Mouse (Mus musculus) left cerebral cortex, adult 2 months (tissue): ENCODE results near the gene Adra2c. TPM values are rescaled to one million over a fixed set of nuclear protein-coding genes. Genes with fewer than 3 reads are reported as not detected.

Source experiments
- DNase-seq, 2 experiments: peaks; one replicate each; pipeline ENCODE4 v3.0.0; 2021 to 2022; ENCODE audit warnings: low spot score in 2 of 2, mixed read lengths in 1 of 2; ENCODE audit errors: extremely low spot score in 1 of 2
- H3K27ac ChIP-seq: fragments of 200-600 bp; 2 replicates; pipeline ENCODE4 v1.8.1; 2022
- H3K4me3 ChIP-seq: fragments of 200-600 bp; 2 replicates; pipeline ENCODE4 v1.8.1; 2022
- CTCF ChIP-seq: fragments of 200-600 bp; IDR thresholded peaks from 2 replicates; pipeline ENCODE4 v1.8.1; 2022; ENCODE audit warnings: antibody characterized with exemption, mild to moderate bottlenecking, moderate library complexity
- intact Hi-C: fragments of 180-260 bp; cut with DNase I; formaldehyde crosslinking; loops from one replicate; pipeline ENCODE4 v1.15.1; 2025
- total RNA-seq, 2 experiments: library from RNA; stranded (reverse); gene quantifications; 2 replicates each; pipeline ENCODE4 v1.2.3; 2021

The Adra2c gene
- total RNA-seq, 2 experiments from 2014 or later = 19.2 to 22.2 TPM

GRCm38 (mm10) chr5:35313231-35313821, 35.2 kb downstream of the Adra2c start:
- peak overlapping the region; percentile 22 for H3K4me3 ChIP-seq
- H3K27ac ChIP-seq = peak overlapping the region; percentile 82
- intact Hi-C loops = loop anchor here (1.0 to 2.0 kb wide), 3 partner anchors 18 to 175 kb away; no protein-coding TSS in a partner anchor
- TF ChIP-seq CTCF = no peak
- peak; percentile 58 to 65 for DNase-seq

GRCm38 (mm10) chr5:35313826-35314586, 35.9 kb downstream of the Adra2c start:
- Histone ChIP-seq H3K4me3 (peak overlapping the region; percentile 22), H3K27ac (peak overlapping the region; percentile 82)
- intact Hi-C loops = loop anchor here (1.0 to 2.0 kb wide), 3 partner anchors 17 to 175 kb away; no protein-coding TSS in a partner anchor
- no peak for TF ChIP-seq CTCF
- DNase-seq = peak; percentile 47 to 63

GRCm38 (mm10) chr5:35314629-35315028, 36.5 kb downstream of the Adra2c start:
- TF ChIP-seq CTCF = no peak
- Histone ChIP-seq H3K27ac (peak overlapping the region; percentile 82), H3K4me3 (no peak overlapping the region)
- no peak for DNase-seq
- intact Hi-C loops = no loop called here

- no peak overlapping the region for H3K4me3 ChIP-seq
- H3K27ac ChIP-seq = no peak overlapping the region
- no peak for TF ChIP-seq CTCF
- no peak for DNase-seq
- intact Hi-C loops = no loop called here
These were observed 37.1 kb downstream of the Adra2c start for GRCm38 (mm10) chr5:35315204-35315603.

- Histone ChIP-seq H3K4me3 (no peak overlapping the region), H3K27ac (no peak overlapping the region)
- DNase-seq = peak; percentile 43 to 54
- intact Hi-C loops = no loop called here
- TF ChIP-seq CTCF = no peak
These were observed 42.5 kb downstream of the Adra2c start for GRCm38 (mm10) chr5:35320650-35321049.

GRCm38 (mm10) chr5:35330822-35331221, 52.7 kb downstream of the Adra2c start:
- intact Hi-C loops = loop anchor here (1.0 to 5.0 kb wide), 2 partner anchors 18 to 54 kb away; partner anchors contain the start of gene Adra2c
- TF ChIP-seq CTCF = no peak
- Histone ChIP-seq H3K4me3 (no peak overlapping the region), H3K27ac (peak overlapping the region; percentile 69)
- DNase-seq = peak in 1 of 2 experiments; percentile 47

Other genes with a start within 250 kb of the Adra2c start
- 1 to 10 TPM in 1 of 2 experiments, under 1 TPM in 1; 0.87 to 1.7 TPM for gene Hgfac, start 236.8 kb upstream of the Adra2c start, total RNA-seq
- 10 to 100 TPM; 22.3 to 26.0 TPM for gene Dok7, start 221.6 kb upstream of the Adra2c start, total RNA-seq
- gene Lrpap1, start 172.6 kb upstream of the Adra2c start, total RNA-seq = 100 to 1,000 TPM; 137 to 138 TPM
- not detected for gene Hmx1, start 110.8 kb downstream of the Adra2c start, total RNA-seq
- gene Cpz, start 247.4 kb downstream of the Adra2c start, total RNA-seq = under 1 TPM in 1 of 2 experiments, not detected in 1; 0.14 TPM